Comparison of ENCODE assay signal across 17 mouse cellular contexts in the genomic region with DNA sequence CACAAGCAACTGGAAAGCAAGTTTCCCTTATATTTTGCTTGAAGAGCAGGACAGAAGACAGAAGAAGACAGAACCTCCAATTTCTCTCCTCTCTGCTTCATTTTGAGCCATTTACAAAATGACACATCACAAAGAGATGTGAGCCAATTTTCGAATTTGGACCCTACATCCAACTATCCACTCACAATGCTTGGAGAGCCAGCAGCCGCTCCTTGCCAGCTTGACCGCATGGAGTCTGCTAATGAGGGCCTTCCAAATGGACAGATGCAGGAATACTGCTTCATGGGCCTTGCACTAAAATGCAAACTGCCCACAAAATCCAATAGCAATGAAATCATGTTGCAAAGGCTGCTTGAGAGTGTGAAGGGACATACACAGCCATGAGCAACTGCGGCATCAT. TPM values are rescaled to one million over a fixed set of nuclear protein-coding genes. Genes with fewer than 3 reads are reported as not detected.
"Had no signal": no experiment of that assay in that cellular context is flagged by ENCODE, and none has a peak within 500 bp of the region (broad histone marks: within the 10 kb centered on the region; RNA-seq: fewer than 3 reads in every experiment).

No protein-coding gene starts in this region.

- ATAC-seq: lung, postnatal 0 days had no signal

- H3K9ac ChIP-seq: limb, embryonic 13.5 days; liver, embryonic 14.5 days; neural tube, embryonic 13.5 days had no signal

- H3K36me3 ChIP-seq: limb, embryonic 13.5 days; midbrain, embryonic 10.5 days; neural tube, embryonic 13.5 days had no signal

- H3K4me1 ChIP-seq: limb, embryonic 13.5 days; midbrain, embryonic 10.5 days; neural tube, embryonic 13.5 days had no signal

- H3K27ac ChIP-seq: limb, embryonic 13.5 days; liver, embryonic 14.5 days; midbrain, embryonic 10.5 days; neural tube, embryonic 13.5 days had no signal

- H3K4me3 ChIP-seq: limb, embryonic 13.5 days; midbrain, embryonic 10.5 days; neural tube, embryonic 13.5 days had no signal

- DNase-seq: kidney, adult 9 months; kidney, postnatal 14 days; lung, adult 2 months; lung, postnatal 36 days; midbrain, embryonic 14.5 days; retina, postnatal 1 day; right cerebral cortex, postnatal 4 days; spleen, adult 18-20 months; thymus, adult 18-20 months; thymus, postnatal 14 days had no signal

- H3K9me3 ChIP-seq: limb, embryonic 13.5 days; midbrain, embryonic 10.5 days; neural tube, embryonic 13.5 days had no signal

- H3K4me2 ChIP-seq: limb, embryonic 13.5 days; neural tube, embryonic 13.5 days had no signal

- H3K27me3 ChIP-seq: limb, embryonic 13.5 days; neural tube, embryonic 13.5 days had no signal

RNA-seq across cellular contexts. Expression of gene Kcnip4, which starts 47.2 kb away (rescaled TPM):
- total RNA-seq: liver, adult 2 months; megakaryocyte, adult 5-6 weeks had no signal
- polyA plus RNA-seq: liver, adult 2 months had no signal
